Mouse (Mus musculus) large intestine, adult 2 months (tissue): Measurements from ENCODE around the gene Nop10. TPM values are rescaled to one million over a fixed set of nuclear protein-coding genes. Genes with fewer than 3 reads are reported as not detected.

ENCODE experiments used
- DNase-seq: peaks from one replicate; pipeline ENCODE4 v3.0.0-alpha.2; 2012; ENCODE audit warnings: low read depth, low spot score
- WGBS: fragments of 180-500 bp; shearing (Covaris S2); methylation state at CpG from one replicate; pipeline ENCODE4 v1.1.7; 2018; 5-methylcytosine and 5-hydroxymethylcytosine counted together
- polyA plus RNA-seq: library from polyadenylated mRNA; depleted of rRNA; stranded (reverse); fragments of >200 nt; gene quantifications from 2 replicates; pipeline ENCODE4 v1.2.3, GENCODE M21; 2012; rRNA removed

Gene Nop10
- polyA plus RNA-seq, 1 experiment, result 105 TPM

GRCm38 (mm10) chr2:112309161-112309600 lies 47.5 kb downstream of the Nop10 start:
- WGBS, result 34% methylated on average over 10 of the region's 10 CpGs
- DNase-seq, result no peak

Other genes with a start within 250 kb of the Nop10 start
- gene Olfr1310, start 249.2 kb upstream of the Nop10 start, polyA plus RNA-seq, result not detected in 2 replicates
- gene Olfr1311, start 237.5 kb upstream of the Nop10 start, polyA plus RNA-seq, result not detected in 2 replicates
- gene Olfr1312, start 211.7 kb upstream of the Nop10 start, polyA plus RNA-seq, result not detected in 2 replicates
- not detected in 2 replicates for gene Olfr1313, start 184.1 kb upstream of the Nop10 start, polyA plus RNA-seq
- not detected in 2 replicates for gene Olfr1314, start 165.1 kb upstream of the Nop10 start, polyA plus RNA-seq
- not detected in 2 replicates for gene Olfr1315-ps1, start 146.5 kb upstream of the Nop10 start, polyA plus RNA-seq
- not detected in 2 replicates for gene Olfr1316, start 126.9 kb upstream of the Nop10 start, polyA plus RNA-seq
- not detected in 2 replicates for gene Olfr1317, start 121.6 kb upstream of the Nop10 start, polyA plus RNA-seq
- not detected in 2 replicates for gene Olfr1318, start 107.7 kb upstream of the Nop10 start, polyA plus RNA-seq
- gene Lpcat4, start 22.5 kb upstream of the Nop10 start, polyA plus RNA-seq, result 55.7 and 150 TPM in 2 replicates
- gene Nutm1, start 2.6 kb upstream of the Nop10 start, polyA plus RNA-seq, result not detected in 2 replicates
- gene Slc12a6, start 3.9 kb downstream of the Nop10 start, polyA plus RNA-seq, result 15.2 and 32.1 TPM in 2 replicates
- gene Gm21985, start 4.4 kb downstream of the Nop10 start, polyA plus RNA-seq, result 0.02 TPM in 1 of 2 replicates, not detected in the other
- 84.9 and 87.0 TPM in 2 replicates for gene Emc4, start 106.1 kb downstream of the Nop10 start, polyA plus RNA-seq
- 1.8 and 2.2 TPM in 2 replicates for gene Katnbl1, start 117.3 kb downstream of the Nop10 start, polyA plus RNA-seq
- 6.4 and 6.6 TPM in 2 replicates for gene Emc7, start 193.1 kb downstream of the Nop10 start, polyA plus RNA-seq
- gene Chrm5, start 218.8 kb downstream of the Nop10 start, polyA plus RNA-seq, result not detected in 2 replicates
- 8.5 and 9.6 TPM in 2 replicates for gene Aven, start 231.0 kb downstream of the Nop10 start, polyA plus RNA-seq